Mouse (Mus musculus) layer of hippocampus, postnatal 10 days (tissue): Measurements from ENCODE around the gene Btnl10. TPM values are rescaled to one million over a fixed set of nuclear protein-coding genes. Genes with fewer than 3 reads are reported as not detected.

Experiments
- DNase-seq, 2 experiments: peaks; one replicate each; pipeline ENCODE4 v3.0.0; 2021; ENCODE audit warnings: low spot score in 2 of 2
- total RNA-seq, 2 experiments: library from RNA; stranded (reverse); gene quantifications; 2 replicates each; pipeline ENCODE4 v1.2.3; 2021

Gene Btnl10
- total RNA-seq, 2 experiments from 2014 or later = 0.22 TPM; not detected in 1

GRCm38 (mm10) chr11:58929641-58930040, 11.9 kb downstream of the Btnl10 start:
- DNase-seq = no peak

DNA sequence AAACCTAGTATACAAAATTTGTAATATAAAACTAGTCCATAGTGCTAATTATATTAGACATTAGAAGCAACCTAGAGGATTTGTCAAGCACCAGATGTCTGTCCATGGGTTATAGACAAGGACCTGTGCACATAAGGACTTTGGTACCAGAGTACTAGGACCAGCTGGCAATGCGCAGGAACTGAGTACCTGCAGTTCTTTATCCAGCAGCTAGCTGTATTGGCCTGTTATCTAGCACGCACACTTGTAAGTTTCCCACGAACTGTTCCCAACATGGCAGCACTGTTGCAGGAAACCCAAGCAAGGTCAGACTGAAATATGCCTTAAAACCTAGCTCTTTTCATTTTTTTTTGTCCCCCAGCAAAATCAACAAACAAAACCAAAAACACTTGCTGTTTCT, 12.5 kb downstream of the Btnl10 start:
- DNase-seq = no peak

- DNase-seq = no peak
Observed at GRCm38 (mm10) chr11:58931576-58931975, 13.9 kb downstream of the Btnl10 start.

GRCm38 (mm10) chr11:58937909-58938308, 20.2 kb downstream of the Btnl10 start:
- no peak for DNase-seq

- DNase-seq = peak; percentile 85 to 92
Observed at GRCm38 (mm10) chr11:58938322-58939087, 20.8 kb downstream of the Btnl10 start, which contains the start of gene Rnf187. Gene Rnf187 (minus strand): TSS chr11:58938916.

GRCm38 (mm10) chr11:58939088-58939439, 21.4 kb downstream of the Btnl10 start:
- no peak for DNase-seq

- no peak for DNase-seq
Observed at GRCm38 (mm10) chr11:58944136-58944535, 26.4 kb downstream of the Btnl10 start.

DNA sequence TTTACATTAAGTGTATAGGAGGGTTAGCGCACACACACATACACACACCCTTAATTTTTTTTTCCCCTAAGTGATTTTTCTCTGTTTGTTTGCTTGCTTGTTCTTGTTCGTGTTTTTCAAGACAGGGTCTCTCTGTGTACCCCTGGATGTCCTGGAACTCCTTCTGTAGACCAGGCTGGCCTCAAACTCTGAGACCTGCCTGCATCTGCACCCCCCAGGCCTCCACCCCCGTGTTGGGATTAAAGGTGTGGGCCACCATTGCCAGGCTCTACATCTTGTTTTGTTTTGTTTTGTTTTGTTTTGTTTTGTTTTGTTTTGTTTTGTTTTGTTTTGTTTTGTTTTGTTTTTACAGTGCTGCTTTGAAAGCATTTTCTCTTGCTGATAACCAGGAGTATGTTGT, 29.6 kb downstream of the Btnl10 start:
- no peak for DNase-seq

GRCm38 (mm10) chr11:58947798-58948528, 30.3 kb downstream of the Btnl10 start:
- peak; percentile 48 to 64 for DNase-seq

DNA sequence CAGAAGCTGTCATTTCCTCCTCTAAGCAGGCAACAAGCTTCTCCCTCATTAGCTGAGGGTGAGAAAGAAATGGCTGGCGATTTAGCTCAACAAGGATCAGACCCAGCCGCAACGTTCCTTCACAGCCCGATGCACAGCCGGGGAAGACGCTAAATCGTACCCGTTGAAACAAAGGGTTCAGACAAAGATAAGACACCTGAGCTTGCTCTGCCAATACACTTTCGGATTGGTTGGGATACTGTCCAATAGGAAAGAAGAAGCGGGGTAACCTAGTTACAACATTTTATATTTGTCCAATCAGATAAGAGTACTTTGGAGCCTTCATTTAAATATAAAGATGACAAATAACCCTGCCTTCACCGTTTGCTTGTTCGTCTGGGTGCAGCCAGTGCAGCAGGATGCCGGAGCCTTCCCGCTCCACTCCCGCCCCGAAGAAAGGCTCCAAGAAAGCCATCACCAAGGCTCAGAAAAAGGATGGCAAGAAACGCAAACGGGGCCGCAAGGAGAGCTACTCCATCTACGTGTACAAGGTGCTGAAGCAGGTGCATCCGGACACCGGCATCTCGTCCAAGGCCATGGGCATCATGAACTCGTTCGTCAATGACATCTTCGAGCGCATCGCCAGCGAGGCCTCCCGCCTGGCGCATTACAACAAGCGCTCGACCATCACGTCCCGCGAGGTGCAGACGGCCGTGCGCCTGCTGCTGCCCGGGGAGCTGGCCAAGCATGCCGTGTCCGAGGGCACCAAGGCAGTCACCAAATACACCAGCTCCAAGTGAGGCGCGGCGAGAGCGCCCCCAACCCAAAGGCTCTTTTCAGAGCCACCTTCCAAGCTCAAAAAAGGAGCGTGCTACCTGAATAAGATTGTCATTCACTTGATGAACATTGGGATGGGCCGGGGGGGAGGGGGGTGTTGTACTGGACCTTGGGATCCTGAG, 31.1 kb downstream of the Btnl10 start, which contains the start of gene Hist3h2ba:
Hist3h2ba (plus strand) TSS at position 379 of the 938 bp plus-strand sequence.
- DNase-seq = peak; percentile 72 to 78

GRCm38 (mm10) chr11:58949480-58950431, 32.0 kb downstream of the Btnl10 start:
- DNase-seq = peak; percentile 46 to 64

- no peak for DNase-seq
Observed at GRCm38 (mm10) chr11:58951210-58951609, 33.5 kb downstream of the Btnl10 start.

- peak; percentile 42 to 49 for DNase-seq
Observed at GRCm38 (mm10) chr11:58953351-58954169, 35.9 kb downstream of the Btnl10 start.

GRCm38 (mm10) chr11:58954170-58954419, 36.4 kb downstream of the Btnl10 start:
- DNase-seq = peak in 1 of 2 experiments; percentile 81

- DNase-seq = peak; percentile 84 to 88
Observed at GRCm38 (mm10) chr11:58954420-58955142, 36.9 kb downstream of the Btnl10 start, which contains the start of the genes Hist3h2a and Trim17. Gene Hist3h2a (plus strand): TSS chr11:58954685. Gene Trim17 (plus strand): TSS chr11:58954685.

DNA sequence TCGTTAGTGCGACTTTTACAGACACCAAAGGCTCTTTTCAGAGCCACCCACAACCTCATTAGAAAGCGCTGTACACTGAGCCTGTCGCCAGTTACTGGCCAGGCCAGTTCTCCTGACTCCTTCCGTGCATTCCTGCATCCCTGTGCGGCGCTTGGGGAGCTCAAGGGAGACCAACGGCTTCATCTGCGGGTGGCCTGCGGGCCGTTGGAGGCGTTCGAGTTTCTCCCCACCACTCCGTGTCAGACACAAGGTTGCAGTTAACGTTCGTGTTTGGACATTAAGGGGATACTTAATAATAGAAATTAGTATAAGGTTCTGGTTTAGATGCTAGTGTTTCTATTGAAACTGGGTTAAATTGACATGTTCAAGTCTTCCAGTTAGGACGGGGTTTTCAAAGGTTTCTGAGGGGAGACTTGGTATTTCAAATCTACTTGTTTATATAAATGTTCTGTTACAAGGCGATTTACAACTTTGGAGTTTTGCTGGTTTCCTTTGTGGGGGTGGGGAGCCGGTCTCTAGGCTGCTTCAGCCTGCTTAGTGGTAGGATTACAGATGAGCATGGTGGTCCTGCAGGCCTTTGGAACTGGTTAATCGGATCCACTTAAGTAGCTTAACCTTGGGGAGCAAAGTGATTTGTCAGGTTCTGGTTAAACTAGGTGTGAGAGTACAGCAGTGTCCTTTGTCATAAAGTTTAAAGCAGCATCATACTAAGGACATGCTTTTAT, 37.6 kb downstream of the Btnl10 start:
- DNase-seq = no peak

DNA sequence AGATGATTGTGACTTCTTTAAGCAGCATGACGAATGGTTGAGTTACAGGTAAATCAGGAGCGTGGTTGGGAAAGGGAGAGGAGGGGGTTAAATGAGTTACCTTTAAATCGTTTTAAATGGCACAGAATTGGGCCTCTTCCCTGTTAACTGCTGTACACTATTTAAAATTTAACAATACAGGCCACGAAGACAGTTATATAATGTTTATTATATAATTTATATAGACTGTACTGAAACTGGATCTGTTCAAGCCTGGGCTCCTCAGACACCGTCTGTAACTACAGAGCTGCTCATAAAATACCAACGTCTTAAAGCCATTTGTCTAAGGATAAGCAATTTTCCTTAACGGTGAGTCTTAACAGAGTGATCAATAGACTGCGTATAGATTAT, 38.2 kb downstream of the Btnl10 start:
- DNase-seq = no peak
